Mouse (Mus musculus): ENCODE measurements around the gene Proca1.

DNA sequence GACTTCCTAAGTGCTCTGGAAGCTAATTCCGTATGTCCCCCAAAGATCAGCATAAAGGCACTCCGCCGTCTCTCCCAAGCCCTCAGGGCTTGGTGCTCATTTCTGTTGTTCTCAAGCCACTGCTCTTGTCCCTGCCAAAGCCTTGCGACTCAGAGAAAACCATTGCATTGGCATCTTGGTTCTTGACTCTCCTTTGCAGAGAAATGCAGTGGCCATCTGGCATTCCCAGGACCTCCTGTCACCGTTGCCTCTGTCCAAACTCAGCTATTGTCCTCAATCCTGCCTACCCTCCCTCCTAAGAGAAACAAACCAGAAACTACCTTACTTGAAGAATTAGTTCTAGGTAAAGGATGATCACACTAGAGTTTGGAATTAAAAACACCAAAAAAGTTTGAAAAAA, 37.5 kb upstream of the Proca1 start:
- TF ChIP-seq E2F4 (IDR thresholded peaks at IDR 0.05; ENCODE audit: insufficient read depth), result no peak
- TF ChIP-seq POLR2A (IDR thresholded peaks at IDR 0.05; ENCODE audit: insufficient read length, low read depth), result no peak
- TF ChIP-seq POLR2AphosphoS2 (IDR thresholded peaks at IDR 0.05; ENCODE audit: insufficient read length, low read depth), result no peak
- no peak for TF ChIP-seq USF1 (IDR thresholded peaks at IDR 0.05; ENCODE audit: low read depth)
- no peak for TF ChIP-seq TCF12 (IDR thresholded peaks at IDR 0.05; ENCODE audit: insufficient read depth, poor library complexity, severe bottlenecking)

Measured in myocyte (in vitro differentiated cells).